Mouse (Mus musculus): Measurements from ENCODE around the gene Pdcl. TPM values are rescaled to one million over a fixed set of nuclear protein-coding genes. Genes with fewer than 3 reads are reported as not detected.

Gene Pdcl
- total RNA-seq (2012; rRNA removed) (25.7 and 30.4 TPM in 2 replicates), polyA plus RNA-seq (2012; ENCODE audit: insufficient read depth in 1 of 2, insufficient read length in 2 of 2, low read depth in 1 of 2, low replicate concordance in 2 of 2, missing spikeins in 1 of 2) (10 to 100 TPM in 1 of 2 experiments, not detected in 1; 45.8 TPM)

DNA sequence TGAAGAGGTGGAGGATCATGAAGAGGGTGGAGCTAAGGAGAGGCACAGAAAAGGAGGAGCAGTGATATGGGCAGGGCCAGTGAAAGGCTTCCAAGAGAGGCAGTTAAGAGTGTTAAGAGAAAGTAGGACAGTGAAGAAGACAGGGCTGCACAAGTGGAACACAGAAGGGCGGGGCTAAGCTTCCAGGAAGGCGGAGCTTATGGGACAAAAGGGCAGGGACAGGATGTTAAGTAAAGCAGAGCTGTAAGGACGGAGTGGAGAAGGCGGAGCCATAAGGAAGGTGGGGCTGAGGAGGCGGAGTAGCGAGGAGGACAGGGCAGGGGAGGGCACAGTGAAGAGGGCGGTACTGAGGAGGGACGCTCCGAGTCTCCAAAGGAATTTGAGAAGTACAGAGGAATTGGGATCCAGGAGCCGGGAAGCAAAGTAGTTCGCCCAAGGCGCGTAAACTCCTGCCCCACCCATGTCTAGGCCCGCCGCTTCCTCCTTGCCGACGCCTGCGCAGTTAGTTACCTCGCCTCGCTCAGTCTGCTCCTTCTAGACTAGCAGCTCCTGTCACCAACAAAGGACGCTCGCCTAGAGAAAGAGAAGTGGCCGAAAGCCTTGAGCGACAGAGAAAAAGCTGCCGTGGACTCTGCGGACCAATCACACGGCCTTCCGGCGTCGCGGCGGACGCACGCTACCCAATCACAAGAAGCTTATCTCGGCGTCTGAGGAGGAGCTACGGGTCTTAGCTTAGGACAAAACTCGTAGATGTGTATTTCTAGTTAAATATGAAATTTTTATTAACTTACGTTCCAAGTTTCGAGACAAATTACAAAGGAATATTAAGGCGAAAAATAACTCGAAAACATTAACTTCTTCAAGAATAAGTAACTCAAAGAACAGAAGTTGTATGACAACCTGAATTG lies at the start of gene Pdcl:
TSS of gene Pdcl (minus strand) at position 700 of the 908 bp plus-strand sequence.
- Histone ChIP-seq H3K27ac (ENCODE audit: control insufficient read depth, low read depth, low read length) (peak within 1 kb of the TSS; percentile 84), H3K4me1 (ENCODE audit: control insufficient read depth in 1 of 2, insufficient read depth in 2 of 2, low read length in 2 of 2) (peaks cover 3 to 8% of the 10 kb centered on the region in 2 experiments; a peak in 3 of 4 replicates), H3K27me3 (ENCODE audit: control insufficient read depth in 1 of 2, insufficient read depth in 2 of 2, low read length in 2 of 2) (no peaks in the 10 kb centered on the region), H3K9ac (ENCODE audit: control insufficient read depth, low read depth, low read length, poor library complexity, severe bottlenecking) (peak within 1 kb of the TSS; percentile 73), H3K4me3 (ENCODE audit: control insufficient read depth in 1 of 2, insufficient read depth in 1 of 2, low read depth in 2 of 2, low read length in 2 of 2) (peak within 1 kb of the TSS; percentile 73 to 78), H3K79me2 (ENCODE audit: control insufficient read depth, insufficient read depth, low read length, poor library complexity) (peaks cover 3% of the 10 kb centered on the region), H3K36me3 (ENCODE audit: control insufficient read depth in 1 of 2, insufficient read depth in 2 of 2, low read length in 2 of 2) (peaks cover 4 to 11% of the 10 kb centered on the region in 2 experiments), H3K9me3 (replicated peaks; ENCODE audit: insufficient read depth, low read length) (no peaks in the 10 kb centered on the region)
- peak; percentile 98 for DNase-seq (ENCODE audit: low read depth, low spot score)
- TF ChIP-seq SIN3A (IDR thresholded peaks at IDR 0.05; ENCODE audit: low read length) (peak; percentile 85), TCF12 (IDR thresholded peaks at IDR 0.05; ENCODE audit: low read depth, low read length) (peak; percentile 27; the same call in 1 of the 2 replicates), NELFE (IDR thresholded peaks at IDR 0.05; ENCODE audit: low read depth, low read length) (peak; percentile 81), GATA1 (IDR thresholded peaks at IDR 0.05; ENCODE audit: low read depth, low read length) (peak; percentile 60), POLR2AphosphoS5 (IDR thresholded peaks at IDR 0.05; ENCODE audit: borderline replicate concordance, low read depth, low read length) (no peak), ZKSCAN1 (IDR thresholded peaks at IDR 0.05; ENCODE audit: low read depth, low read length) (no peak), SMC3 (IDR thresholded peaks at IDR 0.05; ENCODE audit: low read depth, low read length) (no peak), MYB (IDR thresholded peaks at IDR 0.05; ENCODE audit: low read depth, low read length) (no peak), ZMIZ1 (IDR thresholded peaks at IDR 0.05; ENCODE audit: low read depth, low read length) (peak; percentile 69; the same call in 1 of the 2 replicates), MYC (IDR thresholded peaks at IDR 0.05; ENCODE audit: low read depth, low read length) (peak; percentile 74; the same call in 1 of the 2 replicates), EP300 (IDR thresholded peaks at IDR 0.05; ENCODE audit: low read depth in 1 of 2, low read length in 2 of 2) (no peak), USF1 (IDR thresholded peaks at IDR 0.05; ENCODE audit: low read depth, low read length) (0 out of 2 replicates have a peak, but pooled peaks have one; percentile 8), POLR2AphosphoS2 (IDR thresholded peaks at IDR 0.05; ENCODE audit: low read length) (peak; percentile 60; the same call in 1 of the 2 replicates), POLR2A (IDR thresholded peaks at IDR 0.05; ENCODE audit: control insufficient read depth in 1 of 2, insufficient read depth in 1 of 2, low read depth in 1 of 2, low read length in 2 of 2, poor library complexity in 1 of 2) (peak; percentile 61 to 89; a peak in 3 of 4 replicates), HCFC1 (IDR thresholded peaks at IDR 0.05; ENCODE audit: low read depth, low read length) (peak; percentile 87), NRF1 (IDR thresholded peaks at IDR 0.05; ENCODE audit: insufficient read depth, low read depth, low read length, poor library complexity, severe bottlenecking) (peak; percentile 68), ZNF384 (IDR thresholded peaks at IDR 0.05; ENCODE audit: low read depth, low read length) (no peak), MAX (IDR thresholded peaks at IDR 0.05; ENCODE audit: low read length) (peak; percentile 47; the same call in 1 of the 2 replicates), GABPA (IDR thresholded peaks at IDR 0.05; ENCODE audit: low read depth, low read length) (no peak), ETS1 (IDR thresholded peaks at IDR 0.05; ENCODE audit: low read depth, low read length) (peak; percentile 28; the same call in 1 of the 2 replicates), UBTF (IDR thresholded peaks at IDR 0.05; ENCODE audit: borderline replicate concordance, insufficient read depth, low read depth, low read length) (no peak), ELF1 (IDR thresholded peaks at IDR 0.05; ENCODE audit: low read depth, low read length) (peak; percentile 62), MXI1 (IDR thresholded peaks at IDR 0.05; ENCODE audit: low read depth, low read length) (peak; percentile 29; the same call in 1 of the 2 replicates), MAZ (IDR thresholded peaks at IDR 0.05; ENCODE audit: low read depth, low read length) (peak; percentile 55; the same call in 1 of the 2 replicates), USF2 (IDR thresholded peaks at IDR 0.05; ENCODE audit: borderline replicate concordance in 1 of 2, insufficient read depth in 1 of 2, low read depth in 1 of 2, low read length in 2 of 2) (no peak), RAD21 (IDR thresholded peaks at IDR 0.05; ENCODE audit: low read depth, low read length) (no peak), TAL1 (IDR thresholded peaks at IDR 0.05; ENCODE audit: low read length) (no peak), TBP (IDR thresholded peaks at IDR 0.05; ENCODE audit: low read depth, low read length) (peak; percentile 86), CHD1 (IDR thresholded peaks at IDR 0.05; ENCODE audit: low read depth, low read length) (peak; percentile 41; the same call in 1 of the 2 replicates), MAFK (IDR thresholded peaks at IDR 0.05; ENCODE audit: borderline replicate concordance, low read depth, low read length) (no peak), ZC3H11A (IDR thresholded peaks at IDR 0.05; ENCODE audit: low read depth, low read length) (no peak; the same call in 1 of the 2 replicates), KAT2A (conservative IDR thresholded peaks at IDR 0.05; ENCODE audit: low read depth, low read length) (peak; percentile 50; the same call in 1 of the 2 replicates), BHLHE40 (IDR thresholded peaks at IDR 0.05; ENCODE audit: borderline replicate concordance, low read depth, low read length) (no peak), CHD2 (IDR thresholded peaks at IDR 0.05; ENCODE audit: low read length) (no peak)
